ENCODE assay signal across 27 mouse cellular contexts in genomic region chr12:91997404-91997803, GRCm38 (mm10).
DNase-seq lines count a peak whose midpoint lies in the region; ATAC-seq lines count a peak whose summit lies in the region.
"Had no signal": no experiment of that assay in that cellular context is flagged by ENCODE, and none has a peak within 500 bp of the region (broad histone marks: within the 10 kb centered on the region; RNA-seq: fewer than 3 reads in every experiment).

No protein-coding gene starts in this region.

- no peaks in the 10 kb centered on the region for H3K27me3 ChIP-seq in forebrain, embryonic 12.5 days
- no peaks in the 10 kb centered on the region for H3K27me3 ChIP-seq in forebrain, embryonic 10.5 days (ENCODE audit: poor library complexity, severe bottlenecking)
- no peaks in the 10 kb centered on the region for H3K27me3 ChIP-seq in forebrain, embryonic 16.5 days (replicated peaks; ENCODE audit: control insufficient read depth, insufficient read depth, low read length)
- H3K27me3 ChIP-seq: CH12.LX; embryonic facial prominence, embryonic 13.5 days; hindbrain, embryonic 12.5 days; hindbrain, embryonic 15.5 days; intestine, embryonic 15.5 days had no signal

- 31% methylated on average over 1 of the region's 1 CpGs for WGBS in forebrain, embryonic 12.5 days
- WGBS in forebrain, embryonic 10.5 days = 37% methylated on average over 1 of the region's 1 CpGs
- 10% methylated on average over 1 of the region's 1 CpGs for WGBS in forebrain, embryonic 16.5 days

- H3K9ac ChIP-seq in forebrain, embryonic 12.5 days = no peak overlapping the region
- H3K9ac ChIP-seq in forebrain, embryonic 16.5 days (replicated peaks; ENCODE audit: low read depth, low read length) = no peak overlapping the region
- H3K9ac ChIP-seq: embryonic facial prominence, embryonic 13.5 days; hindbrain, embryonic 12.5 days; hindbrain, embryonic 15.5 days; intestine, embryonic 15.5 days had no signal

- no peaks in the 10 kb centered on the region for H3K4me1 ChIP-seq in forebrain, embryonic 12.5 days
- H3K4me1 ChIP-seq in forebrain, embryonic 10.5 days = peaks cover 7% of the 10 kb centered on the region
- H3K4me1 ChIP-seq in forebrain, embryonic 16.5 days (replicated peaks; ENCODE audit: control insufficient read depth, insufficient read depth, low read length) = no peaks in the 10 kb centered on the region
- H3K4me1 ChIP-seq: embryonic facial prominence, embryonic 13.5 days; hindbrain, embryonic 12.5 days; hindbrain, embryonic 15.5 days; intestine, embryonic 15.5 days had no signal

- DNase-seq in forebrain, embryonic 10.5 days (ENCODE audit: extremely low spot score, low spot score) = no peak
- peak; percentile 6 for DNase-seq in lung, postnatal 36 days
- no peak for DNase-seq in lung, postnatal 4 days
- DNase-seq in ovary, postnatal 10 days (ENCODE audit: low spot score) = no peak
- DNase-seq: adrenal gland, adult 2 months; adrenal gland, postnatal 14 days; B cell, adult 2 months; cerebellum, adult 11-12 months; cerebellum, adult 8-10 months; cerebellum, postnatal 10 days; cerebellum, postnatal 36 days; embryo, embryonic 11 days; gastrocnemius, adult 2 months; gastrocnemius, postnatal 14 days; heart, adult 11 months; kidney, adult 11 months had no signal

- peak; percentile 36; the same call in 1 of the 2 replicates for ATAC-seq in forebrain, embryonic 12.5 days (ENCODE audit: low FRiP score)
- ATAC-seq in forebrain, embryonic 16.5 days = peak; percentile 69
- ATAC-seq: intestine, embryonic 15.5 days had no signal

- no peak overlapping the region for H3K27ac ChIP-seq in forebrain, embryonic 12.5 days
- H3K27ac ChIP-seq in forebrain, embryonic 10.5 days = no peak overlapping the region
- H3K27ac ChIP-seq in forebrain, embryonic 16.5 days (ENCODE audit: low read length) = no peak overlapping the region
- H3K27ac ChIP-seq: embryonic facial prominence, embryonic 10.5 days; embryonic facial prominence, embryonic 13.5 days; gastrocnemius, adult 2 months; hindbrain, embryonic 12.5 days; hindbrain, embryonic 15.5 days; intestine, embryonic 15.5 days had no signal

- H3K4me2 ChIP-seq in forebrain, embryonic 12.5 days = no peak overlapping the region
- H3K4me2 ChIP-seq in forebrain, embryonic 16.5 days (ENCODE audit: low read length) = no peak overlapping the region
- H3K4me2 ChIP-seq: embryonic facial prominence, embryonic 13.5 days; heart, embryonic 11.5 days; hindbrain, embryonic 12.5 days; hindbrain, embryonic 15.5 days; intestine, embryonic 15.5 days had no signal

- H3K9me3 ChIP-seq in forebrain, embryonic 12.5 days = no peaks in the 10 kb centered on the region
- no peaks in the 10 kb centered on the region for H3K9me3 ChIP-seq in forebrain, embryonic 10.5 days
- H3K9me3 ChIP-seq in forebrain, embryonic 16.5 days (ENCODE audit: control insufficient read depth, low read length) = no peaks in the 10 kb centered on the region
- H3K9me3 ChIP-seq: embryonic facial prominence, embryonic 10.5 days; embryonic facial prominence, embryonic 13.5 days; G1E; hindbrain, embryonic 12.5 days; hindbrain, embryonic 15.5 days; intestine, embryonic 15.5 days had no signal

- no peak overlapping the region for H3K4me3 ChIP-seq in forebrain, embryonic 12.5 days (replicated peaks)
- H3K4me3 ChIP-seq in forebrain, embryonic 10.5 days = no peak overlapping the region
- no peak overlapping the region for H3K4me3 ChIP-seq in forebrain, embryonic 16.5 days (replicated peaks; ENCODE audit: low read length)
- H3K4me3 ChIP-seq: embryonic facial prominence, embryonic 10.5 days; embryonic facial prominence, embryonic 13.5 days; erythroblast, embryonic 14.5 days; gastrocnemius, adult 2 months; hindbrain, embryonic 12.5 days; hindbrain, embryonic 15.5 days; intestine, embryonic 15.5 days had no signal

- no peaks in the 10 kb centered on the region for H3K36me3 ChIP-seq in forebrain, embryonic 12.5 days (replicated peaks)
- no peaks in the 10 kb centered on the region for H3K36me3 ChIP-seq in forebrain, embryonic 10.5 days (replicated peaks)
- no peaks in the 10 kb centered on the region for H3K36me3 ChIP-seq in forebrain, embryonic 16.5 days (ENCODE audit: control insufficient read depth, insufficient read depth)
- H3K36me3 ChIP-seq: embryonic facial prominence, embryonic 10.5 days; embryonic facial prominence, embryonic 13.5 days; G1E; hindbrain, embryonic 12.5 days; hindbrain, embryonic 15.5 days; intestine, embryonic 15.5 days had no signal
